Mouse (Mus musculus): Measurements from ENCODE around the gene Alms1.
A peak's percentile ranks its signal among the peaks of the same experiment; 100 is the strongest.
"Not testable (repeated sequence)": the region's sequence is repeated elsewhere in the genome, so short reads cannot be mapped to it uniquely, and the experiment has no call there.

Alms1 gene

GRCm38 (mm10) chr6:85587396-85588143 lies at the start of gene Alms1:
TSS of gene Alms1 (plus strand) at chr6:85587531.
- peak; percentile 88 to 89 for DNase-seq

DNA sequence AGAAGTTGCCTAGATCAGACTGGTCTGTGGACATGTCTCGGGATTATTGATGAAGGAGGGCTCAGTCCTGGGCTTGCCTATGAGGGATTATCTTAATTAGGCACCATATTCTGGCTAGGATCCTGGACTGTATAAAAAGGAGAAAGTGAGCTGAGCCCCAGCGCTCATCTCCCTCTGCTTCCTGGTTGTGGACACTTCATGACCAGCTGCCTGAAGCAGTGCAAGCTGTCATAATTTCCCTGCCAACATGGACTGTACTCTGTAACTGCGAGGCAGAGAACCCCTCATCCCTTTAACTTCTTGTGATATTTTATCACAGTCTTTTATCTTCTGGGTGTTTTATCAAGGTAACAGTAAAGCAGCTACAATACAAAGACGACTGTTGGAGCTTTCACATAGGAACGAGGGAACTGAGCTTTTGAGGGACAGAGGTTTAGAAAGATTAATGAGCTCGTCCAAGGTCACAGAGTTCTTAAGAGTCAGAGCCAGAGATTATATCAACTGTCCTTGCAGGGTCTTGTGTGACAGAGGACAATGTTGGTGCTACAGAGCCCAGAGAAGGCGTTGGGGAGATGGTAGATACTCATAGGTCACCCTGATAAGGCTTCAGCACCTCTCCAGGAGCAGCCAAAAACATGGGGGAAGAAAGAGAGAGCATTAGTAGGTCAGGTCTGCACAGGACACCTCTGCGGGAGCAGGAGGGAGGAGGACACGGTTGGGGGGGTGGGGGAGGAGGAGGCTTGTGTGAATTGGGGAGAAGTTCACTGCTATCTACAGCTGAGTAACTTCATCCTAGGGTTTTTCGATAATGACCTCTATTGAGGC lies 43.8 kb upstream of the Alms1 start:
- DNase-seq: no peak

GRCm38 (mm10) chr6:85544251-85544881 lies 43.0 kb upstream of the Alms1 start:
- no peak for DNase-seq

GRCm38 (mm10) chr6:85547642-85548041 lies 39.7 kb upstream of the Alms1 start:
- DNase-seq: no peak

DNA sequence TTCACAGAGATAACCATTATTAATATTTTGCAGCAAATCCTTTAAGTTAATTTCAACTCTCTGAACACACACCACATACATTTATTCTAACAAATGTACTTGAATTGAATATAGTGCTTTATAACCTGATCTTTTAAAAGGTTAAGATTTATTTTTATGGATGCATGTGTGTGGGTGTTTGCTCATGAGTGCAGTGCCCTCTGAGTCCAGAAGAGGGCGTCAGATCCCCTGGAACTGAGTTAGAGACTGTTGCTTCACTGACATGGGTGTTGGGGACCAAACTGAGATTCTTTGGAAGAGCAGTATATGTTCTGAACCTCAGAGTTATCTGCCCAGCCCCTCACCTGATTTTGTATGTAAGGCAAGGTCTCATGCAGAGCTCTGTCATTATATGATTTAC lies 25.0 kb upstream of the Alms1 start:
- no peak for DNase-seq

DNA sequence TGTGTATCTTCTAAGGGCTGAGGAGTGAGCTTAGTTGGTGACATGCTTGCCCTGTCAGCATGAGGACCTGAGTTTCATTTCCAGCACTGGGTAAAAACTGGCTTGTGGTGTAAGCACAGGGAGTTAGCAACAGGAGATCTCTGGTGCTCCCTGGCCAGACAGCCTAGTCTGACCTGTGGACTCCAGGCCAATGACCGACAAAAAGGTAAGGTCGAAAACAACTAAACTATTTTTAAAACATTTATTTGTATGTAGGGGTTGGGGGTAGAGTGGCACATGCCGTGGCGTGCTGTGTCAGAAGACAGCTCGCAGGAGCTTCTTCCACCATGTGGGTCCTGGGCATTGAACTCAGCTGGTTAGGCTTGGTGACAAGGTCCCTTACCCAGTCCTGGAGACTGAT lies 14.5 kb upstream of the Alms1 start:
- DNase-seq: no peak

DNA sequence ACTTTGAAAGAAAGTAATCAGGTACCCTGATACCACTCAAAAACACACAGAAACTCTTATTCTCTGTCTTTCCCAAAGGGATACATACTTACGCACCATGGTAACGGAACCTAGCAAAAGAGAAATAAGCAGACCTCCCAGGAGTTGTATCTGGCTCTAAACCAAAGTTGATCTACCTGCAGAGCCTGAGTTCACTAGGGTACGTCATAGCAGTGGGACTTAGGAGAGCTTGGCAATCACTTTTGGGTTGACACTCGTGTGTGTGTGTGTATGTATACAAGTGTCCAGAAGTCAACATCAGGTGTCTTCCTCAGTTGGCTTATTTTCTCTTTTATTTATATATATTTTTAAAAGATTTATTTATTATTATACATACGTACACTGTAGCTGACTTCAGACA lies 5.6 kb upstream of the Alms1 start:
- no peak for DNase-seq

DNA sequence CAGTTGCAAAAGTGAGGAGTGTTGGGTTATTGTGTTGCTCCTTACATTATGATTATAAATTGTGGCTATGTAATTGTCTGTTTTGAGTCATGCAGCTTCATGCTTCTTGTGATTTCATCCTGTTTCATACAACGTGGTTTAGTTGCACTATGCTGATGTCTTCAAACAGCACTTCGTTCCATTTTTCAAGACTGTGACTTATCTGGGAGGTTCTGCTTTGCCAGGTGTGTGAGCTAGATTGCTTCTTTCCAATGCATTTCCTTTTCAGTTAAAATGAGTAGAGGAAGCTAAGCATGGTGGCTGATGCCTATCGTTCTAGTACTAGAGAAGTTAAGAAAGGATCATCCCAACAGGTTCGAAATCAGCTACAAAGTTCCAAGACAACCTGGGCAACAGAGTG lies 2.7 kb upstream of the Alms1 start:
- DNase-seq: no peak

GRCm38 (mm10) chr6:85586805-85587367 lies 445 bp upstream of the Alms1 start:
- peak; percentile 46 to 47 for DNase-seq

GRCm38 (mm10) chr6:85588164-85588563 lies 833 bp downstream of the Alms1 start:
- no peak for DNase-seq

GRCm38 (mm10) chr6:85588568-85588967 lies 1.2 kb downstream of the Alms1 start:
- DNase-seq: no peak

- no peak for DNase-seq
Measured at GRCm38 (mm10) chr6:85590116-85590515, 2.8 kb downstream of the Alms1 start.

DNA sequence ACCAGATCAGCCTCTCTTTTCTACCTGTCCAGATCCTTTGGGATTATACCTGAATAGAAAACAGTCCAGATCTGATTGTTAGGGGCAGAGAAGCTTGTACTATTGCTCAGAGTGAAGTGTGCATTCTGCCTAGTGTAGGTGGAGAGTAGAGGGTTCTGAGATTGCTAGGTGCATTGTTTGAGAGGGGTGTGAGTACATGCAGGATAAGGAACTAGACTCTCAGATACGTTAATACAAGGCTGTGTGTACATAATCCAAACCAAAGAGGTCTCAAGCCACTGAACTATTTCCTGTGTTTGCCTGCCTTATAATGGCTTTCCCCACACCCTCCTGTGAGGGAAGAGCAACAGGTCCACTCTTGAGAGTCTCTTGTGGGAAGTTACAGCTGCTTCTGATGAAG lies 12.0 kb downstream of the Alms1 start:
- no peak for DNase-seq

DNA sequence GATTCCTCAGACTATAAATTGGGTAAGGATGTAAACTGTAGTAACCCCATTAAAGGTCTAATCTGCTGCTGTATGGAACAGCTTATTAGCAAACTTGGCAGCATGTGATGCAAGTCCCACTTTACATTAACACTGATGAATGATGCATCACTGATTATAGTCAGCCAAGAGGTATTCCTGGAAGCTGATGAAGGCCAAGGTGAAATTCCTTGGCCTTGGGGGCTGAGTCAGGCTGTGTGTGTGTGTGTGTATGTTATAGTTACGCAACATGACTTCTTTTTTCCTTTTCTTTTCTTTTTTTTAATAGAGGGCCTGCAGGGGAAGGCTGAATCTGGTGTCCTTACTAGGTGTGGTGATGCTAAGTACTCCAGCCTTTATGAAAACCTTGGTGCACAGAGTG lies 23.2 kb downstream of the Alms1 start:
- no peak for DNase-seq

DNA sequence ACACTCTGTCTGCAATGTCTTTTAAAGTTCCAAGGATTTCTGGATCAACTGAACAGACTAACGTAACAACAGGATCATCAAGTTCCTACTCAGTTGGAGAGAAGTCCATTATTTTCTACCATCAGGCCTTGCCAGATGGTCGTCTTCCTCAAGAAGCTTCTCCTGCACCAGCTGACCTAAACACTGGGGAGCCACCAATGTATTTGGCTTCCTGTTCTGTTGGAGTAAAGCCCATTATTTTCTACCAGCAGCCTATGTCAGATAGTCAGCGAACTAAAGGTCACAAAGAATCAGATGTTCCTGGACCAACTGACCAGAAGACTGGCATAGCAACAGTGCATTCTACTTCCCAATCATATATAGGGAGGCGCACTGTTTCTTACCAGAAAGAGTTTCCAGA lies 33.5 kb downstream of the Alms1 start:
- no peak for DNase-seq

GRCm38 (mm10) chr6:85621600-85621999 lies 34.3 kb downstream of the Alms1 start:
- DNase-seq: no peak

DNA sequence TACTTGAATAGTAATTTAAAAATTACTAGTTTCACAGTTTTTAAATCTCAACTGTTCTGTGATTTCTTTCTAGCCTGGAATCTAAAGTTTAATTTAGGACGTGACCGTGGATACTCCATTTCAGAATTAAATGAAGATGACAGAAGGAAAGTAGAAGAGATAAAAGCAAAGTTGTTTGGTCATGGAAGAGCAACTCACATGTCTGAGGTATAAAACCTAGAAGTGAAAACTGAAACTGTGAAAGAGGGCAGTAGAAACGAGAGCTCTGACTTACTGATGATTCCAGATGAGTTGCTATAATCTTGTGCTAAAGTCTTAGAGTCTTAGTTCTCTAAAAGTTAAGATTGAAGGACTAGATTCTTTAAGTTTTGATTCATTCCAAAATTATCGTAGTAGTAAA lies 37.2 kb downstream of the Alms1 start:
- DNase-seq: no peak

- DNase-seq: no peak
Measured at GRCm38 (mm10) chr6:85633165-85633564, 45.8 kb downstream of the Alms1 start.

DNA sequence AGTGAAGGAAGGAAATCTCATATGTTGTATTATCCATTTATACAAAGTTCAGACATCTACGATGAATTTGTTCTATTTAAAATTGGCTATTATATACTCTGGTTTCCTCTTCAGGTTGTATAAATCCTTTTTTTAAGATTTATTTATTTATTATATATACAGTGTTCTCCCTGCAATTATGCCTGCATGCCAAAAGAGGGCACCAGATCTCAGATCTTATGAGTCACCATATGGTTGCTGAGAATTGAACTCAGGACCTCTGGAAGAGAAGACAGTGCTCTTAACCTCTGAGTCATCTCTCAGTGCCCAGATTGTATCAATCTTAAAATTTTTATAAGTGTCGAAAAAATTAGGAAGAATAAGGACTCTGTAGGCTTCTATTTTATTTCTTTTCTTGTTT lies 65.9 kb downstream of the Alms1 start:
- DNase-seq: peak; percentile 6 to 10

- not testable (repeated sequence) for DNase-seq
Measured at GRCm38 (mm10) chr6:85701943-85702342, 114.6 kb downstream of the Alms1 start.

GRCm38 (mm10) chr6:85709206-85709605 lies 121.9 kb downstream of the Alms1 start:
- DNase-seq: not testable (repeated sequence)

GRCm38 (mm10) chr6:85709607-85710006 lies 122.3 kb downstream of the Alms1 start:
- DNase-seq: not testable (repeated sequence)

DNA sequence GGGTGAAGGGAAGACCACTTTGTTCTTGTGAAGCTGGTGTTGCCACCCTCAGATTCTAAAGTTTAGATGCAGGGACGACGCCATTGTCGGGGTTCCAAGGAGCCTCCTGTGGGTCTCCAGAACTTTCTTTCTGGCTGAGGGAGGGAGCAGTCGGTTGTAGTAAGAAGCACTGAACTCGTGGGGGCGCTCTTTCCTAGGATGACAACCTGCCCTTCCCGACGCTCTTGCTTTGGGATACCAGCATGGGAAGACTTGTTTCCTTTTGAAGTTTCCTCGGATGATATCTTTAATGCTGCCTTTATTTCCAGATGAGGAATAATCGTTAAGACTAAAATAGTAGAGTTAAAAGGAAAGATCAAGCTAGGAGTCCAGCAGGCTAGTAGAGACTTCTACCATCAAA lies 125.8 kb downstream of the Alms1 start, which contains the start of gene Nat8f7:
Gene Nat8f7 (minus strand): TSS at position 101 of the 400 bp plus-strand sequence.
- DNase-seq: not testable (repeated sequence)
